Mouse (Mus musculus): Measurements from ENCODE around the gene Hoxc12. TPM values are rescaled to one million over a fixed set of nuclear protein-coding genes. Genes with fewer than 3 reads are reported as not detected.

Gene Hoxc12
- polyA plus RNA-seq, 1 experiment: 4.9 TPM

- Histone ChIP-seq H3K27me3 (ENCODE audit: control insufficient read depth, insufficient read depth, insufficient read length) (no peaks in the 10 kb centered on the region), H3K79me2 (ENCODE audit: control insufficient read depth, insufficient read depth) (peaks cover 95% of the 10 kb centered on the region), H3K4me3 (ENCODE audit: insufficient read depth, poor library complexity, severe bottlenecking) (peak overlapping the region; percentile 49), H3K36me3 (ENCODE audit: control insufficient read depth, insufficient read depth) (peaks cover 20% of the 10 kb centered on the region), H3K79me3 (ENCODE audit: low read depth) (peaks cover 68% of the 10 kb centered on the region), H3ac (ENCODE audit: control insufficient read depth, insufficient read length, low read depth) (peak overlapping the region; percentile 54)
- no peak for TF ChIP-seq USF1 (IDR thresholded peaks at IDR 0.05; ENCODE audit: low read depth)
- no peak for TF ChIP-seq MAX (IDR thresholded peaks at IDR 0.05)
- TF ChIP-seq FOSL1 (IDR thresholded peaks at IDR 0.05; ENCODE audit: insufficient read depth, low read length, poor library complexity, severe bottlenecking): no peak
- no peak for TF ChIP-seq MYOG (IDR thresholded peaks at IDR 0.05; ENCODE audit: control insufficient read depth, extremely low read depth, insufficient read length)
- TF ChIP-seq MYOD1 (IDR thresholded peaks at IDR 0.05; ENCODE audit: control insufficient read depth, insufficient read length, low read depth): no peak
- no peak for TF ChIP-seq CEBPB (IDR thresholded peaks at IDR 0.05; ENCODE audit: low read depth)
- TF ChIP-seq CTCF (IDR thresholded peaks at IDR 0.05; ENCODE audit: control insufficient read depth, insufficient read depth, insufficient read length): no peak
Measured at GRCm38 (mm10) chr15:102980912-102981311, 44.4 kb downstream of the Hoxc12 start.

- Histone ChIP-seq H3K36me3 (ENCODE audit: control insufficient read depth, insufficient read depth) (peaks cover 20% of the 10 kb centered on the region), H3ac (ENCODE audit: control insufficient read depth, insufficient read length, low read depth) (peak overlapping the region; percentile 86), H3K27me3 (ENCODE audit: control insufficient read depth, insufficient read depth, insufficient read length) (no peaks in the 10 kb centered on the region), H3K79me2 (ENCODE audit: control insufficient read depth, insufficient read depth) (peaks cover 88% of the 10 kb centered on the region), H3K4me3 (ENCODE audit: insufficient read depth, poor library complexity, severe bottlenecking) (peak overlapping the region; percentile 49), H3K79me3 (ENCODE audit: low read depth) (peaks cover 65% of the 10 kb centered on the region)
- no peak for TF ChIP-seq CEBPB (IDR thresholded peaks at IDR 0.05; ENCODE audit: low read depth)
- peak; percentile 100 for TF ChIP-seq USF1 (IDR thresholded peaks at IDR 0.05; ENCODE audit: low read depth)
- no peak for TF ChIP-seq MAX (IDR thresholded peaks at IDR 0.05)
- no peak for TF ChIP-seq FOSL1 (IDR thresholded peaks at IDR 0.05; ENCODE audit: insufficient read depth, low read length, poor library complexity, severe bottlenecking)
- TF ChIP-seq MYOG (IDR thresholded peaks at IDR 0.05; ENCODE audit: control insufficient read depth, extremely low read depth, insufficient read length): no peak
Measured at GRCm38 (mm10) chr15:102981379-102982288, 45.1 kb downstream of the Hoxc12 start.

GRCm38 (mm10) chr15:102983716-102984115 lies 47.2 kb downstream of the Hoxc12 start:
- Histone ChIP-seq H3K79me3 (ENCODE audit: low read depth) (peaks cover 47% of the 10 kb centered on the region), H3K79me2 (ENCODE audit: control insufficient read depth, insufficient read depth) (peaks cover 84% of the 10 kb centered on the region), H3K36me3 (ENCODE audit: control insufficient read depth, insufficient read depth) (peaks cover 24% of the 10 kb centered on the region), H3K4me3 (ENCODE audit: insufficient read depth, poor library complexity, severe bottlenecking) (no peak overlapping the region), H3K27me3 (ENCODE audit: control insufficient read depth, insufficient read depth, insufficient read length) (no peaks in the 10 kb centered on the region), H3ac (ENCODE audit: control insufficient read depth, insufficient read length, low read depth) (no peak overlapping the region)
- TF ChIP-seq MAX (IDR thresholded peaks at IDR 0.05): no peak
- TF ChIP-seq FOSL1 (IDR thresholded peaks at IDR 0.05; ENCODE audit: insufficient read depth, low read length, poor library complexity, severe bottlenecking): no peak
- TF ChIP-seq CTCF (IDR thresholded peaks at IDR 0.05; ENCODE audit: control insufficient read depth, insufficient read depth, insufficient read length): no peak
- no peak for TF ChIP-seq MYOG (IDR thresholded peaks at IDR 0.05; ENCODE audit: control insufficient read depth, extremely low read depth, insufficient read length)
- no peak for TF ChIP-seq USF1 (IDR thresholded peaks at IDR 0.05; ENCODE audit: low read depth)
- no peak for TF ChIP-seq CEBPB (IDR thresholded peaks at IDR 0.05; ENCODE audit: low read depth)
- TF ChIP-seq MYOD1 (IDR thresholded peaks at IDR 0.05; ENCODE audit: control insufficient read depth, insufficient read length, low read depth): no peak

GRCm38 (mm10) chr15:102984521-102984920 lies 48.0 kb downstream of the Hoxc12 start:
- no peaks in the 10 kb centered on the region for H3K27me3 ChIP-seq (ENCODE audit: control insufficient read depth, insufficient read depth, insufficient read length)

GRCm38 (mm10) chr15:102984925-102985324 lies 48.4 kb downstream of the Hoxc12 start:
- H3ac ChIP-seq (ENCODE audit: control insufficient read depth, insufficient read length, low read depth): no peak overlapping the region

More at GRCm38 (mm10) chr15:102984521-102984920, 48.0 kb downstream of the Hoxc12 start:
- no peak overlapping the region for H3ac ChIP-seq (ENCODE audit: control insufficient read depth, insufficient read length, low read depth)
- H3K36me3 ChIP-seq (ENCODE audit: control insufficient read depth, insufficient read depth): peaks cover 24% of the 10 kb centered on the region
- no peak overlapping the region for H3K4me3 ChIP-seq (ENCODE audit: insufficient read depth, poor library complexity, severe bottlenecking)
- peaks cover 84% of the 10 kb centered on the region for H3K79me2 ChIP-seq (ENCODE audit: control insufficient read depth, insufficient read depth)
- H3K79me3 ChIP-seq (ENCODE audit: low read depth): peaks cover 40% of the 10 kb centered on the region
- TF ChIP-seq FOSL1 (IDR thresholded peaks at IDR 0.05; ENCODE audit: insufficient read depth, low read length, poor library complexity, severe bottlenecking) (no peak), MYOG (IDR thresholded peaks at IDR 0.05; ENCODE audit: control insufficient read depth, extremely low read depth, insufficient read length) (no peak), CEBPB (IDR thresholded peaks at IDR 0.05; ENCODE audit: low read depth) (no peak), MAX (IDR thresholded peaks at IDR 0.05) (no peak), MYOD1 (IDR thresholded peaks at IDR 0.05; ENCODE audit: control insufficient read depth, insufficient read length, low read depth) (no peak), USF1 (IDR thresholded peaks at IDR 0.05; ENCODE audit: low read depth) (no peak), CTCF (IDR thresholded peaks at IDR 0.05; ENCODE audit: control insufficient read depth, insufficient read depth, insufficient read length) (no peak)

More at GRCm38 (mm10) chr15:102984925-102985324, 48.4 kb downstream of the Hoxc12 start:
- Histone ChIP-seq H3K79me3 (ENCODE audit: low read depth) (peaks cover 36% of the 10 kb centered on the region), H3K4me3 (ENCODE audit: insufficient read depth, poor library complexity, severe bottlenecking) (no peak overlapping the region), H3K79me2 (ENCODE audit: control insufficient read depth, insufficient read depth) (peaks cover 84% of the 10 kb centered on the region), H3K27me3 (ENCODE audit: control insufficient read depth, insufficient read depth, insufficient read length) (no peaks in the 10 kb centered on the region), H3K36me3 (ENCODE audit: control insufficient read depth, insufficient read depth) (peaks cover 24% of the 10 kb centered on the region)
- TF ChIP-seq MYOD1 (IDR thresholded peaks at IDR 0.05; ENCODE audit: control insufficient read depth, insufficient read length, low read depth) (no peak), MAX (IDR thresholded peaks at IDR 0.05) (no peak), FOSL1 (IDR thresholded peaks at IDR 0.05; ENCODE audit: insufficient read depth, low read length, poor library complexity, severe bottlenecking) (no peak), CTCF (IDR thresholded peaks at IDR 0.05; ENCODE audit: control insufficient read depth, insufficient read depth, insufficient read length) (no peak), USF1 (IDR thresholded peaks at IDR 0.05; ENCODE audit: low read depth) (no peak), MYOG (IDR thresholded peaks at IDR 0.05; ENCODE audit: control insufficient read depth, extremely low read depth, insufficient read length) (no peak), CEBPB (IDR thresholded peaks at IDR 0.05; ENCODE audit: low read depth) (no peak)
